Mouse (Mus musculus) CH12.LX (cell line): ENCODE data around the gene Ifi35. TPM values are rescaled to one million over a fixed set of nuclear protein-coding genes. Genes with fewer than 3 reads are reported as not detected.

Source experiments
- DNase-seq: peaks from one replicate; pipeline ENCODE4 v3.0.0-alpha.2; 2013; ENCODE audit errors: extremely low read depth
- H3K27ac ChIP-seq: 2 replicates; pipeline ENCODE4 v1.5.1; 2012; ENCODE audit warnings: low read depth, mild to moderate bottlenecking, control low read depth, moderate library complexity; ENCODE audit not compliant: insufficient read depth
- H3K27me3 ChIP-seq: replicated peaks from 2 replicates; pipeline ENCODE3; 2012; ENCODE audit warnings: inconsistent platforms
- H3K36me3 ChIP-seq, 2 experiments: replicated peaks in 1 of 2; 2 replicates each; pipeline versions ENCODE3 to v1.6.1; 2012; ENCODE audit warnings: inconsistent platforms in 1 of 2, low read length in 1 of 2, mild to moderate bottlenecking in 1 of 2, mixed read lengths in 1 of 2, moderate library complexity in 1 of 2; ENCODE audit not compliant: control insufficient read depth in 1 of 2, insufficient read depth in 1 of 2
- H3K4me1 ChIP-seq, 2 experiments: 2 replicates each; pipeline ENCODE4 v1.6.1; 2012; ENCODE audit warnings: inconsistent platforms in 1 of 2, moderate library complexity in 1 of 2; ENCODE audit not compliant: insufficient read depth in 2 of 2, control insufficient read depth in 1 of 2
- H3K4me2 ChIP-seq: 2 replicates; pipeline ENCODE4 v1.6.1; 2012; ENCODE audit warnings: low read depth, mild to moderate bottlenecking, control low read depth; ENCODE audit not compliant: poor library complexity, insufficient read depth, severe bottlenecking
- H3K4me3 ChIP-seq, 3 experiments: fragments of 150-350 bp in 1 of 3; sonication (generic) in 1 of 3; replicated peaks in 1 of 3; 2 replicates each; pipeline versions ENCODE3 to v1.5.1; 2011 to 2012; ENCODE audit warnings: low read depth in 2 of 3, low read length in 2 of 3, mild to moderate bottlenecking in 2 of 3, moderate library complexity in 2 of 3, control low read depth in 1 of 3, improper control_type of control experiment in 1 of 3, inconsistent platforms in 1 of 3, mixed read lengths in 1 of 3; ENCODE audit not compliant: poor library complexity in 1 of 3
- H3K79me2 ChIP-seq: replicated peaks from 2 replicates; pipeline ENCODE4 v1.6.1; 2012; ENCODE audit warnings: mild to moderate bottlenecking, moderate library complexity; ENCODE audit not compliant: control insufficient read depth, poor library complexity, insufficient read depth, severe bottlenecking; ENCODE audit errors: extremely low read depth
- H3K9ac ChIP-seq: 2 replicates; pipeline ENCODE4 v1.6.1; 2012; ENCODE audit warnings: low read depth, mild to moderate bottlenecking, control low read depth, moderate library complexity; ENCODE audit not compliant: insufficient read depth
- H3K9me3 ChIP-seq: replicated peaks from 2 replicates; pipeline ENCODE3; 2012; ENCODE audit warnings: low read length, inconsistent platforms, mixed read lengths
- USF1 ChIP-seq: IDR thresholded peaks from 2 replicates; pipeline ENCODE4 v1.6.1; 2014; ENCODE audit warnings: low read depth, mild to moderate bottlenecking, inconsistent platforms, low read length, improper control_type of control experiment
- USF2 ChIP-seq: conservative IDR thresholded peaks from 2 replicates; pipeline ENCODE4 v1.6.1; 2011; ENCODE audit warnings: low read depth, low read length, improper control_type of control experiment
- dilution Hi-C: fragments of 300-500 bp; cut with MboI; formaldehyde crosslinking; loops from 2 replicates; pipeline ENCODE4 v1.14.3; 2020; ENCODE audit warnings: low sequenced_read_pairs; ENCODE audit not compliant: extremely low pct_unique_long_range_greater_than_20kb, extremely low pct_ligation_motif_present
- in situ Hi-C: fragments of 300-500 bp; cut with MboI; formaldehyde crosslinking; loops from 3 replicates; pipeline ENCODE4 v1.14.3; 2019; ENCODE audit warnings: low sequenced_read_pairs, low pct_ligation_motif_present, low pct_unique_long_range_greater_than_20kb, mixed read lengths
- polyA plus RNA-seq: library from polyadenylated mRNA; unstranded; fragments of >175 nt; gene quantifications from 2 replicates; pipeline ENCODE4 v1.2.1, GENCODE M21; 2012; ENCODE audit warnings: low read depth; ENCODE audit not compliant: insufficient read length
- total RNA-seq, 2 experiments: library from RNA; depleted of rRNA; stranded (reverse); fragments of 300-350 nt in 1 of 2; fragments of >200 nt in 1 of 2; gene quantifications; 2 replicates each; pipeline ENCODE4 v1.2.3; 2012 to 2014

Ifi35 gene
- total and polyA plus RNA-seq, 3 experiments, result 49.3 to 79.1 (median 63.7) TPM

DNA sequence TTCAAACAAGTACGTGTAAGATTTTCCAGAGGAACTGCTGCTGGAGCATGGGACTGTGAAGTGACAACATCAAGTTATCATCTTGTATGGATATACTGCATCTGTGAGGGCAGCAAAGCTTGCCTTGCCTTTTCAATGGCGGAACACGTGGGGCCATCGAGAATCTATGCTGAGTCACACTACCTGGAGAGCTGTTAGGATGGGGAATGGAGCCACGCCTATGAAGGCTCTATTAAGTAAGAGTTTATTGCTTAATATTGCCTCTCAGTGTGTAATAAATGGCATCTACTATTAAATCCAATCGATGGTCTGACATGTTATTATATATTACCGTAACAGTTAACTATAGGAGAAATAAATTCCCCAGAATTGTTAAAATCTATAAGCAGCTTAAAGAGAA lies 58.9 kb downstream of the Ifi35 start:
- Histone ChIP-seq H3K79me2 (no peaks in the 10 kb centered on the region), H3K4me2 (no peak overlapping the region), H3K4me3 (no peak overlapping the region), H3K36me3 (peaks cover 62 to 89% of the 10 kb centered on the region in 2 experiments), H3K27me3 (no peaks in the 10 kb centered on the region), H3K9me3 (no peaks in the 10 kb centered on the region), H3K4me1 (0 out of 4 replicates have a peak, but pooled peaks cover 0 to 2% of the 10 kb centered on the region in 2 experiments), H3K27ac (no peak overlapping the region), H3K9ac (no peak overlapping the region)
- TF ChIP-seq USF2, result no peak
- no peak for TF ChIP-seq USF1
- in situ Hi-C loops (no loop called here), dilution Hi-C loops (no loop called here)
- DNase-seq, result no peak

Other genes starting within 250 kb of the Ifi35 start
Only the 20 nearest of the 24 such genes appear.
- gene Wnk4, start 187.8 kb upstream of the Ifi35 start, total RNA-seq (2012; rRNA removed), result 0.85 and 1.2 TPM in 2 replicates
- 0.62 and 0.90 TPM in 2 replicates for gene Wnk4, start 187.8 kb upstream of the Ifi35 start, total RNA-seq (2014; rRNA removed)
- 5.4 and 7.8 TPM in 2 replicates for gene Wnk4, start 187.8 kb upstream of the Ifi35 start, polyA plus RNA-seq
- 2.5 and 3.4 TPM in 2 replicates for gene Cntd1, start 169.4 kb upstream of the Ifi35 start, total RNA-seq (2012; rRNA removed)
- gene Cntd1, start 169.4 kb upstream of the Ifi35 start, total RNA-seq (2014; rRNA removed), result 0.65 and 0.98 TPM in 2 replicates
- 0.85 and 0.96 TPM in 2 replicates for gene Cntd1, start 169.4 kb upstream of the Ifi35 start, polyA plus RNA-seq
- 285 TPM in 2 replicates for gene Coa3, start 169.3 kb upstream of the Ifi35 start, total RNA-seq (2012; rRNA removed)
- gene Coa3, start 169.3 kb upstream of the Ifi35 start, total RNA-seq (2014; rRNA removed), result 177 and 179 TPM in 2 replicates
- 113 and 117 TPM in 2 replicates for gene Coa3, start 169.3 kb upstream of the Ifi35 start, polyA plus RNA-seq
- gene Becn1, start 146.1 kb upstream of the Ifi35 start, total RNA-seq (2012; rRNA removed), result 280 and 282 TPM in 2 replicates
- 207 and 224 TPM in 2 replicates for gene Becn1, start 146.1 kb upstream of the Ifi35 start, total RNA-seq (2014; rRNA removed)
- 177 and 237 TPM in 2 replicates for gene Becn1, start 146.1 kb upstream of the Ifi35 start, polyA plus RNA-seq
- gene Psme3, start 132.2 kb upstream of the Ifi35 start, total RNA-seq (2012; rRNA removed), result 86.1 and 108 TPM in 2 replicates
- 199 and 208 TPM in 2 replicates for gene Psme3, start 132.2 kb upstream of the Ifi35 start, total RNA-seq (2014; rRNA removed)
- gene Psme3, start 132.2 kb upstream of the Ifi35 start, polyA plus RNA-seq, result 496 and 527 TPM in 2 replicates
- gene Aoc2, start 123.3 kb upstream of the Ifi35 start, total RNA-seq (2012; rRNA removed), result 5.0 and 5.5 TPM in 2 replicates
- 3.6 and 4.3 TPM in 2 replicates for gene Aoc2, start 123.3 kb upstream of the Ifi35 start, total RNA-seq (2014; rRNA removed)
- gene Aoc2, start 123.3 kb upstream of the Ifi35 start, polyA plus RNA-seq, result 10.7 and 12.1 TPM in 2 replicates
- 0.25 and 0.29 TPM in 2 replicates for gene Aoc3, start 117.8 kb upstream of the Ifi35 start, total RNA-seq (2012; rRNA removed)
- gene Aoc3, start 117.8 kb upstream of the Ifi35 start, total RNA-seq (2014; rRNA removed), result 0.28 and 0.30 TPM in 2 replicates
- 0.86 and 0.99 TPM in 2 replicates for gene Aoc3, start 117.8 kb upstream of the Ifi35 start, polyA plus RNA-seq
- 0.08 TPM in 1 of 2 replicates, not detected in the other for gene G6pc, start 80.8 kb upstream of the Ifi35 start, total RNA-seq (2012; rRNA removed)
- gene G6pc, start 80.8 kb upstream of the Ifi35 start, total RNA-seq (2014; rRNA removed), result not detected in 2 replicates
- not detected in 2 replicates for gene G6pc, start 80.8 kb upstream of the Ifi35 start, polyA plus RNA-seq
- gene Aarsd1, start 30.8 kb upstream of the Ifi35 start, total RNA-seq (2012; rRNA removed), result 133 and 134 TPM in 2 replicates
- gene Aarsd1, start 30.8 kb upstream of the Ifi35 start, total RNA-seq (2014; rRNA removed), result 78.2 and 81.5 TPM in 2 replicates
- 84.5 and 99.8 TPM in 2 replicates for gene Aarsd1, start 30.8 kb upstream of the Ifi35 start, polyA plus RNA-seq
- 8.3 and 8.4 TPM in 2 replicates for gene Gm27029, start 23.6 kb upstream of the Ifi35 start, total RNA-seq (2012; rRNA removed)
- 1.7 and 2.3 TPM in 2 replicates for gene Gm27029, start 23.6 kb upstream of the Ifi35 start, total RNA-seq (2014; rRNA removed)
- gene Gm27029, start 23.6 kb upstream of the Ifi35 start, polyA plus RNA-seq, result 6.2 and 8.7 TPM in 2 replicates
- 10.1 and 10.7 TPM in 2 replicates for gene Rundc1, start 23.3 kb upstream of the Ifi35 start, total RNA-seq (2012; rRNA removed)
- 6.4 and 6.8 TPM in 2 replicates for gene Rundc1, start 23.3 kb upstream of the Ifi35 start, total RNA-seq (2014; rRNA removed)
- gene Rundc1, start 23.3 kb upstream of the Ifi35 start, polyA plus RNA-seq, result 12.7 and 13.5 TPM in 2 replicates
- gene Ptges3l, start 23.1 kb upstream of the Ifi35 start, total RNA-seq (2012; rRNA removed), result 2.3 and 2.4 TPM in 2 replicates
- 1.9 and 2.3 TPM in 2 replicates for gene Ptges3l, start 23.1 kb upstream of the Ifi35 start, total RNA-seq (2014; rRNA removed)
- 2.2 and 3.0 TPM in 2 replicates for gene Ptges3l, start 23.1 kb upstream of the Ifi35 start, polyA plus RNA-seq
- gene Rpl27, start 6.1 kb upstream of the Ifi35 start, total RNA-seq (2012; rRNA removed), result 3,039 and 3,055 TPM in 2 replicates
- gene Rpl27, start 6.1 kb upstream of the Ifi35 start, total RNA-seq (2014; rRNA removed), result 5,415 and 5,728 TPM in 2 replicates
- 881 and 909 TPM in 2 replicates for gene Rpl27, start 6.1 kb upstream of the Ifi35 start, polyA plus RNA-seq
- 2.8 and 3.4 TPM in 2 replicates for gene Rnd2, start 16.6 kb downstream of the Ifi35 start, total RNA-seq (2012; rRNA removed)
- 1.1 and 1.4 TPM in 2 replicates for gene Rnd2, start 16.6 kb downstream of the Ifi35 start, total RNA-seq (2014; rRNA removed)
- 4.5 and 4.6 TPM in 2 replicates for gene Rnd2, start 16.6 kb downstream of the Ifi35 start, polyA plus RNA-seq
- gene Vat1, start 17.8 kb downstream of the Ifi35 start, total RNA-seq (2012; rRNA removed), result 20.2 and 29.9 TPM in 2 replicates
- 14.5 and 14.9 TPM in 2 replicates for gene Vat1, start 17.8 kb downstream of the Ifi35 start, total RNA-seq (2014; rRNA removed)
- gene Vat1, start 17.8 kb downstream of the Ifi35 start, polyA plus RNA-seq, result 46.0 and 49.4 TPM in 2 replicates
- 33.0 and 37.4 TPM in 2 replicates for gene Brca1, start 103.5 kb downstream of the Ifi35 start, total RNA-seq (2012; rRNA removed)
- 37.5 and 41.4 TPM in 2 replicates for gene Brca1, start 103.5 kb downstream of the Ifi35 start, total RNA-seq (2014; rRNA removed)
- gene Brca1, start 103.5 kb downstream of the Ifi35 start, polyA plus RNA-seq, result 31.1 and 31.3 TPM in 2 replicates
- 39.4 and 52.2 TPM in 2 replicates for gene Nbr1, start 103.7 kb downstream of the Ifi35 start, total RNA-seq (2012; rRNA removed)
- gene Nbr1, start 103.7 kb downstream of the Ifi35 start, total RNA-seq (2014; rRNA removed), result 44.7 and 48.3 TPM in 2 replicates
- 39.3 and 44.8 TPM in 2 replicates for gene Nbr1, start 103.7 kb downstream of the Ifi35 start, polyA plus RNA-seq
- 1.4 and 2.2 TPM in 2 replicates for gene Tmem106a, start 133.8 kb downstream of the Ifi35 start, total RNA-seq (2012; rRNA removed)
- gene Tmem106a, start 133.8 kb downstream of the Ifi35 start, total RNA-seq (2014; rRNA removed), result 2.6 and 2.8 TPM in 2 replicates
- 6.8 and 9.1 TPM in 2 replicates for gene Tmem106a, start 133.8 kb downstream of the Ifi35 start, polyA plus RNA-seq
- gene Gm11634, start 150.8 kb downstream of the Ifi35 start, total RNA-seq (2012; rRNA removed), result not detected in 2 replicates
- not detected in 2 replicates for gene Gm11634, start 150.8 kb downstream of the Ifi35 start, total RNA-seq (2014; rRNA removed)
- not detected in 2 replicates for gene Gm11634, start 150.8 kb downstream of the Ifi35 start, polyA plus RNA-seq
- gene Rdm1, start 178.8 kb downstream of the Ifi35 start, total RNA-seq (2012; rRNA removed), result 22.2 and 28.5 TPM in 2 replicates
- 18.5 and 19.2 TPM in 2 replicates for gene Rdm1, start 178.8 kb downstream of the Ifi35 start, total RNA-seq (2014; rRNA removed)
- gene Rdm1, start 178.8 kb downstream of the Ifi35 start, polyA plus RNA-seq, result 9.6 and 12.3 TPM in 2 replicates